Mouse (Mus musculus) liver, postnatal 0 days (tissue): ENCODE data around the gene Rps15a.
A peak's percentile ranks its signal among the peaks of the same experiment; 100 is the strongest.

ENCODE experiments used
- CTCF ChIP-seq: sonication (generic); IDR thresholded peaks from 2 replicates; pipeline ENCODE4 v1.5.1; 2016; ENCODE audit warnings: antibody characterized with exemption, low read depth
- EP300 ChIP-seq: IDR thresholded peaks from 2 replicates; pipeline ENCODE4 v1.6.1; 2016; ENCODE audit warnings: antibody characterized with exemption, low read depth, mild to moderate bottlenecking

GRCm38 (mm10) chr7:118079097-118079496 lies 36.9 kb downstream of the Rps15a start:
- TF ChIP-seq CTCF (peak; percentile 51), EP300 (no peak)
